Mouse (Mus musculus) cerebellum, adult 2 months (tissue): Measurements from ENCODE around the gene Gm20481. TPM values are rescaled to one million over a fixed set of nuclear protein-coding genes. Genes with fewer than 3 reads are reported as not detected.
"Not testable (repeated sequence)": the region's sequence is repeated elsewhere in the genome, so short reads cannot be mapped to it uniquely, and the experiment has no call there.

Experiments
- DNase-seq, 2 experiments: peaks; one replicate each; pipeline ENCODE4 v3.0.0; 2021
- H3K27ac ChIP-seq: fragments of 200-500 bp; 2 replicates; pipeline ENCODE4 v1.5.1; 2012; ENCODE audit warnings: low read length, control low read depth, inconsistent platforms; ENCODE audit not compliant: insufficient read depth
- H3K27me3 ChIP-seq: fragments of 200-500 bp; 2 replicates; pipeline ENCODE4 v1.6.1; 2012; ENCODE audit warnings: inconsistent platforms, mild to moderate bottlenecking, low read length, moderate library complexity; ENCODE audit not compliant: control insufficient read depth, insufficient read depth
- H3K4me1 ChIP-seq: fragments of 200-500 bp; 2 replicates; pipeline ENCODE4 v1.6.1; 2011; ENCODE audit warnings: low read length; ENCODE audit not compliant: control insufficient read depth, insufficient read depth
- H3K4me3 ChIP-seq: fragments of 200-500 bp; replicated peaks from 2 replicates; pipeline ENCODE3; 2011; ENCODE audit warnings: mild to moderate bottlenecking, low read depth, low read length, control low read depth; ENCODE audit not compliant: insufficient read depth
- CTCF ChIP-seq: fragments of 200-500 bp; IDR thresholded peaks from 2 replicates; pipeline ENCODE4 v1.5.1; 2011; ENCODE audit warnings: low read depth, mild to moderate bottlenecking, control low read depth, low read length, moderate library complexity, borderline replicate concordance; ENCODE audit not compliant: insufficient read depth
- POLR2A ChIP-seq: fragments of 200-500 bp; IDR thresholded peaks from 2 replicates; pipeline ENCODE4 v1.6.1; 2011; ENCODE audit warnings: low read length, control low read depth, borderline replicate concordance; ENCODE audit not compliant: insufficient read depth
- WGBS: fragments of 180-500 bp; shearing (Covaris S2); methylation state at CpG from one replicate; pipeline ENCODE4 v1.1.7; 2018; 5-methylcytosine and 5-hydroxymethylcytosine counted together
- polyA plus RNA-seq: library from polyadenylated mRNA; depleted of rRNA; stranded (reverse); fragments of >200 nt; gene quantifications from 2 replicates; pipeline ENCODE4 v1.2.3, GENCODE M21; 2012

Gm20481 gene
- polyA plus RNA-seq, 1 experiment: not detected

GRCm38 (mm10) chr17:34996411-34997141 lies 26.9 kb downstream of the Gm20481 start:
- H3K27me3 ChIP-seq: no peaks in the 10 kb centered on the region
- no peak overlapping the region for H3K27ac ChIP-seq
- H3K4me3 ChIP-seq: no peak overlapping the region
- DNase-seq: no peak
- WGBS: 84% methylated on average over 13 of the region's 14 CpGs
- TF ChIP-seq POLR2A (no peak), CTCF (no peak)
- H3K4me1 ChIP-seq: no peaks in the 10 kb centered on the region

GRCm38 (mm10) chr17:34997142-34997483 lies 27.4 kb downstream of the Gm20481 start:
- WGBS: 78% methylated on average over 5 of the region's 5 CpGs
- no peak for DNase-seq
- no peaks in the 10 kb centered on the region for H3K4me1 ChIP-seq
- H3K27ac ChIP-seq: no peak overlapping the region
- TF ChIP-seq POLR2A: no peak
- no peaks in the 10 kb centered on the region for H3K27me3 ChIP-seq
- no peak overlapping the region for H3K4me3 ChIP-seq

DNA sequence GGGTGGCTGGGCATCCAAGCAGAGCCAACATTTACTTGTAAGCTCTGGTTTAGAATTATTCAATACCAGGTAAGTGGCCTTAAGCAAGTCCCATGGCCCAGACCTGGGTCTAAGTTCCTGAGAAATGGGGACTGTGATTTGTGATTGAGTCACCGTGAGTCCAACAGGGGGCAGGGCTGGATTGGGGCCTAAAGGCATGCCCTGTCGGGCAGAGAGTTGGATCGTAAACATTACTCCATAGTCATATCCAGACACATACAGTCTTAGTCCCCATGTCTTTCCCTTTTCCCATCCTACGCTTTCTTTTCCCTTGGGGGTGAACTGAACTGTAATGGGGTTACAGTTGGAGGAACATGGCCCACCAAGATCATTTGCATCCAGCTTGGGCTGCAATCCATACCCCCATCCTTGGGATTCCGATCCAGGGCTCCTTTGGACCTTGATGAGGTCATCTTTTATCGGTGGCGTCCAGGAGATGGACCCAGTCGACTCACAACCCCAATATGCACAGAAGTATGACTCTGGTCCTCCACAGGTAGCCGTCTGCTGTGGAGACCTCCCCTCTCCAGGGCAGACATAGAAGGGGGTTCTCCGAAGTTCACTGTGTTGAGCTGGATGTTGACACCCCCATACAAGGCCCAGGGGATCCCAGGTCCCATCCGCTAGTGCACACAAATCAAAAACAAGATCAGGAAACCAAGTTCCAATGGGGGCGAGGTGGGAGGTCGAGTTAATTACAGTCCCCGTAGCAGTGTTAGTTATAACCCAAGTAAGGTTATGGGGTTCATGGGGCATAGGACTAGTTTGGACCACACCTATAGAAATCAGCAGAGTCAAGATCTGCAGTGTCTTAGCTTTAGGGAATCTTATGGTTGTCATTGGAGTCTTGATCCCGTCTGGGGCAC lies 29.1 kb downstream of the Gm20481 start:
- TF ChIP-seq POLR2A (no peak), CTCF (no peak)
- 85% methylated on average over 15 of the region's 15 CpGs for WGBS

GRCm38 (mm10) chr17:34999871-35000716 lies 30.4 kb downstream of the Gm20481 start:
- not testable (repeated sequence) for H3K4me1 ChIP-seq, H3K27me3 ChIP-seq, DNase-seq
- Histone ChIP-seq H3K27ac (0 out of 2 replicates have a peak overlapping the region, but pooled peaks have one; percentile 99), H3K4me3 (peak overlapping the region; percentile 61)
- WGBS: 9% methylated on average over 29 of the region's 32 CpGs

More for the DNA sequence above, 29.1 kb downstream of the Gm20481 start:
- Histone ChIP-seq H3K27ac (no peak overlapping the region), H3K27me3 (no peaks in the 10 kb centered on the region), H3K4me1 (peaks cover 6% of the 10 kb centered on the region), H3K4me3 (no peak overlapping the region)
- no peak for DNase-seq

GRCm38 (mm10) chr17:35000717-35001451 lies 31.2 kb downstream of the Gm20481 start, which contains the start of gene Vars:
Vars (plus strand) TSS chr17:35000987.
- peak; percentile 52 for TF ChIP-seq POLR2A
- no peak for TF ChIP-seq CTCF
- H3K27ac ChIP-seq: peak within 1 kb of the TSS; percentile 99
- H3K4me1 ChIP-seq: peaks cover 6% of the 10 kb centered on the region
- under 1% methylated on average over 83 of the region's 83 CpGs for WGBS
- H3K4me3 ChIP-seq: peak within 1 kb of the TSS; percentile 61
- DNase-seq: peak; percentile 84 to 88
- no peaks in the 10 kb centered on the region for H3K27me3 ChIP-seq

- no peaks in the 10 kb centered on the region for H3K27me3 ChIP-seq
- under 1% methylated on average over 35 of the region's 35 CpGs for WGBS
- TF ChIP-seq POLR2A (no peak), CTCF (no peak)
- DNase-seq: peak; percentile 31 to 41
- H3K4me3 ChIP-seq: peak overlapping the region; percentile 61
- peak overlapping the region; percentile 99 for H3K27ac ChIP-seq
- H3K4me1 ChIP-seq: peaks cover 6% of the 10 kb centered on the region
These were observed 31.9 kb downstream of the Gm20481 start for GRCm38 (mm10) chr17:35001452-35002152.
